Mouse (Mus musculus) cerebellum, adult 11 months (tissue): ENCODE measurements at regions not wholly inside any gene's neighbourhood (a gene's known extent, or its start where the extent isn't known, plus 50 kb on each side); places are given as distances from the start of the nearest gene placed in this dataset.
A peak's percentile ranks its signal among the peaks of the same experiment; 100 is the strongest.
"Not testable (repeated sequence)": the region's sequence is repeated elsewhere in the genome, so short reads cannot be mapped to it uniquely, and the experiment has no call there.

ENCODE experiments used
- DNase-seq: peaks from one replicate; pipeline ENCODE4 v3.0.0; 2022

DNA sequence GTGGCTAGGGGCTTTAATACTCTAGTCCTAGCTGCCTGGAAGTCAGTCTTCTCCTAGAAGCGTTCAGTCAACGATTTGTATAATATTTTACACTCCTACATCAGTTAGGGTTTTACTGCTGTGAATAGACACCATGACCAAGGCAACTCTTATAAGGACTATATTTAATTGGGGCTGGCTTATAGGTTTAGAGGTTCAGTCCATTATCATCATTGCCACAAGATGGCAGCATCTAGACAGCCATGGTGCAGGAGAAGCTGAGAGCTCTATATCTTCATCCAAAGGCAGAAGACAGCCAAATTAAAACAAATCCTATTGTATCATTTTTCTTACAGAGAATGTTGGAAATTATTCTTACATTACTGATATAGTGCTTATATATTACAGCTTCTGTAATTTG is 167.0 kb upstream of the Ndn start:
- DNase-seq: no peak

DNA sequence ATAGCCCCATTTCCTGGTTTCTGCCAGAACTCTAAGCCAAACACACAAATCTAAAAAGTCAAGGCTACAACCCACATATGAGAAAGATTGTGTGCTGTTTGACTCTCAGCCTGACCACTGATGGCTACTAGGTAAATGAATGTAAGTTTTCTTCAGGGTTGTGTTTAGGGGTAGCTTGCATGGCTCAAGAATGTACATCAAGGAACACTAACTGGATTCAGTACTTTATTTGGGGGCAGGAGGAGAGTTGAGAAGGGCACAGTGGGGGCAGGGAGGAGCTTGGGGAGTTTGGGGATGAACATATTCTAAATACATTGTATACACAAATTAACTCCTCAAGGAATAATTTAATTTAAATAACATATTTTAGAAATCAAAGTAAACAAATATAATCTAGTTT is 137.8 kb upstream of the Ndn start:
- no peak for DNase-seq

DNA sequence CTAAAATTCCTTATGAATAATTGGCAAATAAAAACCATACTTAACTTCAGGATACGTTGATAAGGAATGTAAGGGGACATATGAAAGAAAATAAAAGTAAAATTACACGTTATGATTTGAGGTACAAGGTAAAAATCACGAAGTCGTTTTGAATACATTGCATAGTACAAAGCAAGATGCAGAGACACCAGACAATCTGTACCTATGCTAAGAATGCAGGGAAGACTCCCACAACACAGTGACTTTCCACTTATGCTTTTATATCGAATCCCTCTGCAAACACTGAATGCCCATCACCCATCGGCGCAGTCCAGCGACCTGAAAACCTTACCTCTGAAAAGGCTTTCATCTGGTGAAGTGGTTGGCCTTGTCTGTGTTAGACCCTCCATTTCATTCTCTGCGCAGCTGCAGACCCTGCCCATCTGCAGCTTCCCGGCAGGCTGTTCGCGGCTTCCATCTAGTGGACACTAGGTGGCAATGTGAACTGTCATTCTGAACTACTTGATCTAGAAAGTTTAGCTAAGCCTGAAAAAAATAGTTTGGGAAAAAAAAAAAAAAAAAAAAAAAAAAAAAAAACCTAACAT is 137.2 kb upstream of the Ndn start:
- DNase-seq: peak; percentile 8

DNA sequence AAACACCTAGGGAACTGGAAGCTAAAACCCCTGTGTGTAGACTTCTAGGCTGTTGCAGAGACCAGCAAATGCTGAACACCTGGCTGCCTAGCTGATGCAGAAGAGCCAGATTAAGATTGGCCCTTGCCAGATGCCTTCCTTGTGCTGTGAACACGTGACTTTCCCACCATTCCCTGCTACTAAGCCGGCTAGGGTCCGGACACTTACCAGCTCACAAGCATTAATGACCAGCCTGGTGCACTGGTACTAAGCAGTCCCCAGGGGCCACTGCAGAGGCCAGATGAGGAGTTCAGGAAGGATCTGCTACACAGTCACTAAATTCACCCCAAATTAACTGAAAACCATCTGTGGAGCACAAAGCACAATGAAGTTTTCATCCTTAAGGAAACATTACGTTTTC is 121.2 kb upstream of the Ndn start:
- no peak for DNase-seq

DNA sequence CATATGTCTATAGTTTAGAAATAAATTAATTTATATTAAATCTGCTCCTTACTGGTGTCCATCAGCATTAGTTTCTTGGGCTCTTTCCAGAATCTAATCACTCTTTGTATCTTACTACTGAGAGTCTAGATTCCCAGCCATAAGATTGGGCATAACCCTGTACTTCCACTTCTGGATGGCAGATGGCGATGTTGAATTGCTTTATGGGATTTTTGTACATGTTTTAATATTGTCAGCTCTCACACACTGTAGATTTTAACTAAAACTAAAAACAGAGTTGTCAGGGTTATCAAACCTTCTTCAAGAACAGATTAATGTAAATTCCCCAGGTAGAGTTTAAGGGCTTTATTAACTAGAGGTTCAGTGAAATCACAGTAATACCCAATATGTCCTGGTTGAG is 118.6 kb upstream of the Ndn start:
- DNase-seq: no peak

DNA sequence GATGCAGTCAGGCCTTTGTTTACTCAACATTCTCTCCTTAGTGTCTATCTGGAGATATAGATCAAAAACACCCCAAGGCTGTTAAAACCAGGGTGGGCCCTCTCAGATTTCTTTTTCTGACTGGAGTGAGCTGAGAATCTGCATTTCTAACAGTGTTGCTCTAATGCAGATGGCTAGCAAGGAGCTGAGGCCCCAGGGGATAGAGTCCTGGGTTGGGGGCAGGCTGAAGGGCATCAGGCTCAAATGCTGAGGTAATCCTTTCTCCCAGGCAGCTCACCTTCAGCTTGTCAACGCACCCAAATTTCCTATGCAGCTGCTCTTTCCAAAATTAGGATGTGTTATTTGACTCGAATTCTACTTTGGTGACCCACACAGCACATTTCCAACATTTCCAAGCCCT is 115.7 kb upstream of the Ndn start:
- no peak for DNase-seq

DNA sequence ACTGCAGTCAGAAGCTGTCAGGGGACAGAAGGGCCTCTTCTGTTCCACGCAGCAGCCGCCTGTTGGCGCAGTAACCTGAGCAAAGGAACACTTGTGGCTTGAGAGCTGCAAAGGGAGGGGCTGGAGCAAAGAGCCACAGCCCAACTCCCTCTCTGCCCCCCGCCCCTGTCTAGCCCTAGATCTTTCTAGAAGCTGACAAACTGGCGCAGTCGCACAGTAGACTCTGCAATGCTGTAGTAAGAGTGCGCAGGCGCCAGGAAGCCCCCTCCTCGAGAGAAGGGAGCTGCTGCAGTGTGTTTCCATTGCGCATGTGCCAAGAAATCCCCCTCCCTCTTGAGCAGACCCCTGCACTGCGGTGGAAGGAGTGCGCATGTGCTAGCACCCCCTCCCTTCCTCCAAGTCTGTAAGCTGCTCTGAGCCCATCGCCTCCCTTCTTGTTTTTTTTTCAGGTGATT is 115.2 kb upstream of the Ndn start:
- no peak for DNase-seq

DNA sequence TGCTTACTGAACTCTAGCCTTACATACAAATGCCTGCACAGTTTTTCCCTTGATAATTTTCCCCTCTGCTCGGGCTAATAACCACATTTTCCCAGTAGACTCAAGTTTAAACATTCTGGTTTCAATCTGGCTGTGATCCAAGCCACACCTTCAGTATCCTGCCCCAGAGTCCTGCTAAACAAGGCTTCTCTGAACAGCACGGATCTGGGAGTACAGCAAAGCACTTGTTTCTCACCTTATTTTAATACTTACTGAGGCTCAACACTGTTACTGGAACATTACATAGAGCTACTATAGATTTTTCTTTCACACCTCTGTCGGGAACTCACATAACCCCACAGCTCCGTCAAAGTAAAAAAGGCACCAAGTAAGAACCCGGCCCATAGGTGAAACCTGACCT is 114.3 kb upstream of the Ndn start:
- DNase-seq: no peak

DNA sequence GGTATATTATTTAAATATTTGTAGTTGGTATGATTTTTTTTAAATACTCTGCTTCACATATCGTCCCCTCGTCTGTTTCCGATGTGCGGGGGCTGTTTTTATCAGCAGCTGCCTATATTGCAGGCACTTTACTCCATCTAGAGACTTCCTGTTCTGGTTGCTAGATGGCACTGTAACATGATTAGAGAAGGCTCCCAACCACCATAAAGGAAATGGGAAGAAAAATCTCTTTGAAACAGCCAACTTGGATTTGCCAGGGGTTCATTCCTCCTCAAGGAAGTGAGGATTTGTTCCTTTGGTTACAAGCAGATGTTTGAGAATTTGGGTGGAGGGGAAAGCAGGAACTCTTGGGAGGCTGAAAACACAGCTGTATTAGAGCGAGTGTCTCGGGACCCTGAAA is 112.3 kb upstream of the Ndn start:
- DNase-seq: no peak

DNA sequence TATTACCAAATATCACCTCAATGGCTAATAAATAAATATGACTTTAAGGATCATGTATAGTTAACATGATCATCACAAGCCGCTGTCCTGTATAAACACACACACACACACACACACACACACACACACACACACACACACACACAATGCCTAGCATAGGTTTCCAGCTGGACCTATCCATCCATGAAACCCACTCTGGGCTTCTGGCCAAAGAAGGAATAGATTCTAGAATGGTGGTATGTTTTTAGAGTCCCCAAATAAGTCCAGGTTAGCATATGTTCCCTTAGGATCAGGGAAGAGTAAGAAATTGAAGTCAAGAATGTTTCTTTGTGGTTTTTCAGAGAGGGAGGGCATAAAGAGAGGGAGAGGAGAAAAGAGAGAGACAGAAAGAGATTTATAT is 110.6 kb upstream of the Ndn start:
- no peak for DNase-seq

DNA sequence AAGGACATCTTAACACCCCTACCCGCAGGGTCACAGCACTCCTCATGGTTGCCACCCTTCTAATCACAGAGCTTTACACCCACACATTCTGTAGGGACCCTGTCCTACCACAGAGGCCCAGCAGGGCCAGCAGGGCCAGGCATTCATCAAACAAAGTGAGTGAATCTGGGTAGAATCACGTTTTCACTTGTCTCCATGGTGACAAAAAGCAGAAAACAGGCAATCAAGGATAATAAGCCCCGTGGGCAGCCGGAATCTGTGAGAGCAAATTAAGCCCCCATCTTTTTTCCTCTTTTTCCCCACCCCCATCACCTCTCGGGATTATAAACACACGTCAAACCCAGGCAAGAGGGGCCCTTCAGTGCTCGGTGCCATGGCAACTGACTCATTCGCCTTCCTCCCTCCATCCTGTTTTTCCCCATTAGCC is 84.7 kb upstream of the Ndn start:
- DNase-seq: no peak

DNA sequence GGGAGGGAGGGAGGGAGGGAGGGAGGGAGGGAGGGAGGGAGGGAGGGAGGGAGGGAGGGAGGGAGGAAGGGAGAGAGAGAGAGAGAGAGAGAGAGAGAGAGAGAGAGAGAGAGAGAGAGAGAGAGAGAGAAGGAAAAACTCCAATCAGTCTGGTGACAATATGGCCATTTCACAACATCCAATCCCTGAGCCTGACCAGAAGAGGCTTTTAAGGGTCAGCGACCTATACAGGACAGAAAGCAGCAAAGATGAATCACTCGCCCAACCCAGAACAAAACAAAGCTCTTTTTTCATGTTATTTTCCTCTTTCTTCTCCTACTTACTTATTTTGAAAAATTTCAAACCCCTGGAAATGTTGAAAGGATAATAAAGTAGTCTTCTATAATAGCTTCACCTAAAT is 84.2 kb upstream of the Ndn start:
- DNase-seq: not testable (repeated sequence)

DNA sequence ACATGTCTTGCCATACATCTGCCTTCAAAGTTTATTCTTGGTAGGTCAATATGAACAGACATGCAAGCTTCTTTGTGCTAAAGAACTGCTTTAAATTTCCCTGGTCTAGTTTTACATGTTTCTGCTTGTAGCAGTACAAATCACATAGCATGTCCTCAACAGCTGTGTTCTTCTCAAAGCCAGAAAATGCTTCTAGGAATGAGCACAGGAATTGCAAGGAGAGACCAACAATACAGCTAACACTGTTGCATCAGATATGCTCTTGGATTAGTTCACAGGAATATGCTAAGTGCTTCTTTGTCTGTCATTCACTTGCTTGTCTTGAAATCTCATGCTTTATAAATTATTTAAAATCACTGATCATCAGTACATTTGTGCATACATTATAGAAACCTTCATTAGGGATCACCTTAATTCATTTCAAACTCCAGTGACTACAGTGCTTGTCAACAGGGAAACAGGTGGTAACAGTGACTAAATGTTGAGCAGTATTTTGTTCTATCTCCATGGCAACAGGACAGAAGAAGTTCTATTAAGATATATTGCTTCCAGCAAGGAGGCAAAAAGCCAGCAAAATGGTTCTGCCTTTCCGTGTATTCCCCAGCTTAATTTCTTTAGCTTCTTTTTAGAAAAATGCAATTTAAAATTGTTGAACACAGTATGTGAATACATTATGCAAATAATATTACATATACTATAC is 77.1 kb upstream of the Ndn start:
- DNase-seq: no peak

DNA sequence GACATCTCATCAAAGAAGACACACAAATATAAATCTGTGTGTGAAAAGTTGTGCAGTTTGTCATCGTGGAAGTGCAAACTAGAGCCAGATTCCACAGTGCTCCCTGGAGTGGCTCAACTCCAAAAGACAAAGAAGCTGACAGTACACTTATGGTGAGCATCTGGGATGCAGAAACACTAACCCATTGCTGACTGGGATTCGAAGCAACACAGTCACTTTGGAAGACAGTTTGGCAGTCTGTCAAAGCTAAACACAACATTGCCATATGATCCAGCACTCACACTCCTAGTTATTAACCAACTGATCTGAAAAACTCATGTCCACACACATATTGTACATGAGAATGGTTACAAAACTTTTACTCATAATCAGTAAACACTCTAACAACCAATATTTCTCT is 70.2 kb upstream of the Ndn start:
- no peak for DNase-seq

DNA sequence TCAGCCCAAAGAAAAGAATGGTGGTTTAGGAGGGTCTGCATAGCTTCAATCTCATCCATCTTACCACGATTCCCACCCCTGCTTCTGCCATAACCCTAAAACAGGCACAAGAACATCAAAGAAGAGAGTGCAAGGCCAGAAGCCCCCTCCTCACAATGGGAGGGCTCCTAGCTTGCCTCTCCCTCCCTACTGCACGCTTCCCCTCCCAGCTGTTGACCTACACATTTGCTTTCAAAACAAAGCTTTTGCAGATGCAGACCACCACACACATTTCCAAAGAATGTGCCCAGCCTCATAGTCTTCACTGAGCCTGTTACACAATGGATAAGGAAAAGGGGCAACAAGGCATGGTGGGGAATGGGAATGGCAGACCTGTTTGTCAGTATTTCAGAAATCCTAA is 67.9 kb upstream of the Ndn start:
- no peak for DNase-seq

DNA sequence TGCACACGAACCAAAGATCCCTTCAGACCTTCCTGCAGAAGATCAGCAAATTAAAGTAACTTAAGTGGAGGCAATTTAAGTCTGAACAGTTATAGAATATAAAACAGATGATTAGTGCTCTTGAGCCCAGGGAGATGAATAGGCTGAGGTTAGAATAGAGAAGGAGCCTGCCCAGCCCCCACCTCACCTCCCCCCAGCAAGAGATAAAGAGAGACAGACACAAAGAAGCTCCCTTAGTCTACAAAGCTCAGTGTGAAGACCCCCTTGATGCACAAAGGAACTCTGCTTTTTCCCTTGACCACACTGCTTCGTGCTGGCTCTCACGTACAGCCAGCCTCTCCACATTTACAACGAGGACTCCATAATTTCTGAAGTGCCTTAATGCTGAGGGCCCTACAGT is 67.3 kb upstream of the Ndn start:
- DNase-seq: no peak
